Mouse (Mus musculus) myocyte (in vitro differentiated cells): Measurements from ENCODE around the gene Prph2.

Source experiments
- MYOG ChIP-seq, 3 experiments: IDR thresholded peaks; one replicate each; pipeline ENCODE4 v1.6.1; 2011; ENCODE audit warnings: control low read depth in 2 of 3, low read depth in 2 of 3, mild to moderate bottlenecking in 2 of 3; ENCODE audit not compliant: insufficient read length in 2 of 3, control insufficient read depth in 1 of 3, insufficient read depth in 1 of 3
- TCF12 ChIP-seq: IDR thresholded peaks from one replicate; pipeline ENCODE4 v1.6.1; 2011; ENCODE audit warnings: mild to moderate bottlenecking, control low read depth; ENCODE audit not compliant: poor library complexity, insufficient read depth, severe bottlenecking
- USF1 ChIP-seq: IDR thresholded peaks from one replicate; pipeline ENCODE4 v1.6.1; 2011; ENCODE audit warnings: low read depth, mild to moderate bottlenecking, control low read depth, moderate library complexity

DNA sequence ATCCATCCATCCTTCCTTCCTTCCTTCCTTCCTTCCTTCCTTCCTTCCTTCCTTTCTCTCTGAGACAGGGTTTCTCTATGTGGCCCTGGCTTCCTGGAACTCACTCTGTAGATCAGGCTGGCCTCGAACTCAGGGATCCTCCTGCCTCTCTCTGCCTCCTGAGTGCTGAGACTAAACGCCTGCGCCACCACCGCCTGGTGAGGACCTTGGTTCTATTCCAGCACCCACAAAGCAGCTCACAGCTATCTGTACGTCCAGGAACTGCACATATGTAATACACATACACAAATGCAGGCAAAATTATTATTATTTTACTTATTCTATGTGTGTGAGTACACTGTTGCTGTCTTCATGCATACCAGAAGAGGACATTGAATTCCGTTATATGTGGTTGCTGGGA lies 25.5 kb upstream of the Prph2 start:
- TF ChIP-seq USF1: no peak
- TF ChIP-seq TCF12: no peak
- no peak for TF ChIP-seq MYOG (IDR thresholded peaks at IDR 0.05; ENCODE audit: control insufficient read depth in 1 of 3, insufficient read depth in 1 of 3, insufficient read length in 2 of 3, low read depth in 2 of 3)
